ENCODE assay signal across 9 mouse cellular contexts in the genomic region with DNA sequence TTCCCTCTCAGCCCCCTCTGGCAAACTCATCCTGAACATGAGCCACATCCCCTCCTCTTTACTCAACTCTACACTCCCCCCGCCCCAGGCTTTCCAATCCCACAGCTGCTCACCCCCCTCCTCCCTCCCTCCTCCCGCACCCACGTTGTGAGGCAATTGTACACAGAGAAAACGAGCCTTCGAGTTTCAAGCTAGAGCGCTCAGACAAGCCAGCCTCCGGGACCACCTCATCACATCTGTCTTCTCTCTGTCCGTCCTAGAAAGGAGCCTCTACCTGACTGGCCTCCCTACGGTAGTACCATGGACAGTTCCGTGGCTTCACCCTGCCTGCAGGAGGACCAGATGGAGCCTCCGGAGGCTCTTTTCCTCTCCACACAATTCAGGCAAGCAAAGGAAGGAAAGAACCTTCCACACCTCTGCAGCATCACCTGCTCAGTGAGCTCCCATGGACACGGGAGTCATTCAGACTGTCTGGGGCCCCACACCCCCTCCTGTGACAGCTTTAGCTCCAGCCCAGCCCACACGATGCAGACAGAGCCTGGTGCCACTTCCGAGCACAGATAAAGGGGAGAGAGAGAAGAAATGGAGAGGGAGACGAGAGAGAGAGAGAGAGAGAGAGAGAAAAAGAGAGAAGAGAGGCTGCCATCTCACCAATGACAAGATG. TPM values are rescaled to one million over a fixed set of nuclear protein-coding genes. Genes with fewer than 3 reads are reported as not detected.
DNase-seq lines count a peak whose midpoint lies in the region; ATAC-seq and TF ChIP-seq lines count a peak whose summit lies in the region.
"Had no signal": no experiment of that assay in that cellular context is flagged by ENCODE, and none has a peak within 500 bp of the region (broad histone marks: within the 10 kb centered on the region; RNA-seq: fewer than 3 reads in every experiment).

No protein-coding gene starts in this region.

- intact Hi-C loops in gastrocnemius, postnatal 36 days (cut with DNase I), result no loop called here

- H3K9me3 ChIP-seq in lung, embryonic 14.5 days (ENCODE audit: low read depth, low read length), result no peaks in the 10 kb centered on the region
- H3K9me3 ChIP-seq in hindbrain, embryonic 12.5 days (replicated peaks), result no peaks in the 10 kb centered on the region
- no peaks in the 10 kb centered on the region for H3K9me3 ChIP-seq in midbrain, embryonic 16.5 days (replicated peaks; ENCODE audit: control insufficient read depth, low read length, poor library complexity, severe bottlenecking)

- TF ChIP-seq CTCF in lung, embryonic 14.5 days (IDR thresholded peaks at IDR 0.05; ENCODE audit: low read depth), result no peak

- H3K27me3 ChIP-seq in lung, embryonic 14.5 days (ENCODE audit: insufficient read depth, low read length), result peaks cover 37% of the 10 kb centered on the region
- peaks cover 34% of the 10 kb centered on the region for H3K27me3 ChIP-seq in hindbrain, embryonic 12.5 days
- H3K27me3 ChIP-seq in midbrain, embryonic 16.5 days (ENCODE audit: control insufficient read depth, insufficient read depth, low read depth, low read length), result no peaks in the 10 kb centered on the region; the same call in 1 of the 2 replicates

- H3K4me2 ChIP-seq in lung, embryonic 14.5 days, result no peak overlapping the region
- H3K4me2 ChIP-seq in hindbrain, embryonic 12.5 days (replicated peaks), result peak overlapping the region; percentile 19; the same call in 1 of the 2 replicates
- peak overlapping the region; percentile 93 for H3K4me2 ChIP-seq in midbrain, embryonic 16.5 days (ENCODE audit: low read length)

- no peak for ATAC-seq in lung, embryonic 14.5 days (ENCODE audit: insufficient read depth)
- ATAC-seq in hindbrain, embryonic 12.5 days (ENCODE audit: low FRiP score), result peak; percentile 38; the same call in 1 of the 2 replicates
- ATAC-seq in midbrain, embryonic 16.5 days, result no peak; the same call in 1 of the 2 replicates

- no peaks in the 10 kb centered on the region for H3K4me1 ChIP-seq in lung, embryonic 14.5 days (ENCODE audit: insufficient read depth)
- peaks cover 16% of the 10 kb centered on the region for H3K4me1 ChIP-seq in hindbrain, embryonic 12.5 days
- H3K4me1 ChIP-seq in midbrain, embryonic 16.5 days (ENCODE audit: control insufficient read depth, insufficient read depth, low read length), result peaks cover 27% of the 10 kb centered on the region

- WGBS in lung, embryonic 14.5 days, result 9% methylated on average over 15 of the region's 15 CpGs
- 10% methylated on average over 14 of the region's 15 CpGs for WGBS in hindbrain, embryonic 12.5 days
- 6% methylated on average over 15 of the region's 15 CpGs for WGBS in midbrain, embryonic 16.5 days

- H3K27ac ChIP-seq in lung, embryonic 14.5 days (ENCODE audit: low read depth), result no peak overlapping the region
- no peak overlapping the region for H3K27ac ChIP-seq in hindbrain, embryonic 12.5 days
- H3K27ac ChIP-seq in midbrain, embryonic 16.5 days (ENCODE audit: low read length), result no peak overlapping the region

- no peak overlapping the region for H3K9ac ChIP-seq in lung, embryonic 14.5 days
- no peak overlapping the region for H3K9ac ChIP-seq in hindbrain, embryonic 12.5 days
- H3K9ac ChIP-seq in midbrain, embryonic 16.5 days (ENCODE audit: low read depth, low read length), result peak overlapping the region; percentile 48

- peak; percentile 78 for DNase-seq in lung, embryonic 14.5 days
- no peak for DNase-seq in lung, postnatal 36 days
- DNase-seq in c-Kit-positive CD71-negative TER-119-negative erythroid progenitor cells, embryonic 14.5 days (ENCODE audit: low read depth), result peak; percentile 7
- DNase-seq in testis, postnatal 14 days (ENCODE audit: low spot score), result peak; percentile 49
- no peak for DNase-seq in gastrocnemius, postnatal 36 days
- no peak for DNase-seq in urinary bladder, postnatal 4 days (ENCODE audit: low spot score in 2 of 2)

- H3K36me3 ChIP-seq in lung, embryonic 14.5 days (ENCODE audit: insufficient read depth), result no peaks in the 10 kb centered on the region
- H3K36me3 ChIP-seq in hindbrain, embryonic 12.5 days, result no peaks in the 10 kb centered on the region
- no peaks in the 10 kb centered on the region for H3K36me3 ChIP-seq in midbrain, embryonic 16.5 days (ENCODE audit: control insufficient read depth, insufficient read depth, low read length)

- no peak overlapping the region for H3K4me3 ChIP-seq in lung, embryonic 14.5 days (ENCODE audit: low read depth, low read length)
- no peak overlapping the region for H3K4me3 ChIP-seq in hindbrain, embryonic 12.5 days
- H3K4me3 ChIP-seq in midbrain, embryonic 16.5 days (ENCODE audit: low read depth, low read length), result peak overlapping the region; percentile 51

RNA-seq across cellular contexts. Expression of a gene that starts 1.5 kb away (rescaled TPM):
- polyA plus RNA-seq in lung, embryonic 14.5 days (2014; fragmentation: Nextera tagmentation; extraction: Ambion mirVana), result 0.28 and 0.34 TPM in 2 replicates
- 5.4 and 6.1 TPM in 2 replicates for polyA plus RNA-seq in hindbrain, embryonic 12.5 days (2016; fragmentation: Nextera tagmentation; extraction: Ambion mirVana)
- polyA plus RNA-seq in midbrain, embryonic 16.5 days (2015; fragmentation: Nextera tagmentation; extraction: Ambion mirVana), result 13.0 and 16.2 TPM in 2 replicates
- under 1 TPM in 1 of 2 experiments, not detected in 1; 0.10 TPM for total RNA-seq in gastrocnemius, postnatal 36 days (2021)
- total RNA-seq: hematopoietic stem cell, adult 5-6 weeks had no signal

Comparison
In these comparisons a context has a peak if more than half of its experiments do, and no peak if none do; other contexts are left out.
1. DNase-seq: peak in lung, embryonic 14.5 days (single experiment), c-Kit-positive CD71-negative TER-119-negative erythroid progenitor cells, embryonic 14.5 days (single experiment) and testis, postnatal 14 days (single experiment); none in lung, postnatal 36 days (single experiment), gastrocnemius, postnatal 36 days (0 of 2) and urinary bladder, postnatal 4 days (0 of 2).